Mouse (Mus musculus) layer of hippocampus, adult 18-20 months (tissue): ENCODE results near the gene Uncx. TPM values are rescaled to one million over a fixed set of nuclear protein-coding genes. Genes with fewer than 3 reads are reported as not detected.
A peak's percentile ranks its signal among the peaks of the same experiment; 100 is the strongest.

ENCODE experiments used
- DNase-seq, 2 experiments: peaks; one replicate each; pipeline ENCODE4 v3.0.0; 2022; ENCODE audit warnings: low spot score in 2 of 2
- long read RNA-seq: library from polyadenylated mRNA; stranded (forward); transcript quantifications from one replicate; pipeline ENCODE4 v2.0.0, GENCODE M21; 2021
- total RNA-seq, 2 experiments: library from RNA; stranded (reverse); gene quantifications; 2 replicates each; pipeline ENCODE4 v1.2.3; 2021

Gene Uncx
- total RNA-seq, result under 1 TPM in 1 of 2 experiments, not detected in 1; 0.15 TPM
- long read RNA-seq, result 0 reads

GRCm38 (mm10) chr5:139543214-139543613 is at the start of gene Uncx:
Uncx (plus strand) TSS chr5:139543494.
- no peak for DNase-seq

GRCm38 (mm10) chr5:139493690-139494089 is 49.6 kb upstream of the Uncx start:
- DNase-seq, result no peak

- peak; percentile 70 to 86 for DNase-seq
These were observed 48.1 kb upstream of the Uncx start for GRCm38 (mm10) chr5:139495019-139495669.

GRCm38 (mm10) chr5:139496939-139497338 is 46.4 kb upstream of the Uncx start:
- no peak for DNase-seq

GRCm38 (mm10) chr5:139498791-139499190 is 44.5 kb upstream of the Uncx start:
- peak; percentile 14 to 25 for DNase-seq

GRCm38 (mm10) chr5:139502281-139502680 is 41.0 kb upstream of the Uncx start:
- DNase-seq, result peak; percentile 32 to 69

GRCm38 (mm10) chr5:139505073-139505606 is 38.2 kb upstream of the Uncx start:
- DNase-seq, result peak; percentile 70 to 89

- no peak for DNase-seq
These were observed 37.1 kb upstream of the Uncx start for GRCm38 (mm10) chr5:139506207-139506606.

GRCm38 (mm10) chr5:139510682-139511366 is 32.5 kb upstream of the Uncx start:
- no peak for DNase-seq

- no peak for DNase-seq
These were observed 31.1 kb upstream of the Uncx start for GRCm38 (mm10) chr5:139512201-139512600.

GRCm38 (mm10) chr5:139516281-139516680 is 27.0 kb upstream of the Uncx start:
- DNase-seq, result no peak

- no peak for DNase-seq
These were observed 23.0 kb upstream of the Uncx start for GRCm38 (mm10) chr5:139520069-139520834.

GRCm38 (mm10) chr5:139521987-139522386 is 21.3 kb upstream of the Uncx start:
- no peak for DNase-seq

- DNase-seq, result no peak
These were observed 14.4 kb upstream of the Uncx start for GRCm38 (mm10) chr5:139528851-139529250.

- no peak for DNase-seq
These were observed 7.8 kb upstream of the Uncx start for GRCm38 (mm10) chr5:139535386-139535919.

GRCm38 (mm10) chr5:139536211-139536910 is 6.9 kb upstream of the Uncx start:
- peak; percentile 28 to 74 for DNase-seq

- DNase-seq, result no peak
These were observed 6.2 kb upstream of the Uncx start for GRCm38 (mm10) chr5:139536911-139537738.

- no peak for DNase-seq
These were observed 5.6 kb upstream of the Uncx start for GRCm38 (mm10) chr5:139537739-139538135.

GRCm38 (mm10) chr5:139541151-139542042 is 1.9 kb upstream of the Uncx start:
- DNase-seq, result no peak
